Mouse (Mus musculus): ENCODE results near the gene Rnft2. TPM values are rescaled to one million over a fixed set of nuclear protein-coding genes. Genes with fewer than 3 reads are reported as not detected.

Gene Rnft2
- polyA plus RNA-seq, 2 experiments: 0.04 to 1.1 TPM

- TF ChIP-seq CTCF (IDR thresholded peaks at IDR 0.05; ENCODE audit: low read depth) (no peak), EP300 (IDR thresholded peaks at IDR 0.05; ENCODE audit: low read depth) (no peak)
- H3K27ac ChIP-seq: no peak overlapping the region
- H3K9me3 ChIP-seq (ENCODE audit: control insufficient read depth, low read length): no peaks in the 10 kb centered on the region
- DNase-seq (ENCODE audit: low read depth in 3 of 3, low spot score in 3 of 3) (no peak), ATAC-seq (ENCODE audit: insufficient read depth) (no peak)
- H3K4me2 ChIP-seq (ENCODE audit: low read depth): no peak overlapping the region
- no peaks in the 10 kb centered on the region for H3K36me3 ChIP-seq (replicated peaks; ENCODE audit: control insufficient read depth, insufficient read depth, low read depth)
- WGBS (ENCODE audit: insufficient replicate concordance): 59% methylated on average over 6 of the region's 6 CpGs
- H3K9ac ChIP-seq (replicated peaks): no peak overlapping the region
- H3K27me3 ChIP-seq (ENCODE audit: control insufficient read depth, insufficient read depth, low read length): no peaks in the 10 kb centered on the region; the same call in 1 of the 2 replicates
- no peaks in the 10 kb centered on the region for H3K4me1 ChIP-seq (replicated peaks; ENCODE audit: control insufficient read depth in 2 of 2, insufficient read depth in 2 of 2, low read length in 1 of 2)
- H3K4me3 ChIP-seq (ENCODE audit: insufficient read depth in 1 of 2, low read depth in 2 of 2, low read length in 2 of 2): no peak overlapping the region
Observed at GRCm38 (mm10) chr5:118217410-118217809, 27.5 kb downstream of the Rnft2 start.

GRCm38 (mm10) chr5:118214418-118215154, 30.3 kb downstream of the Rnft2 start:
- ATAC-seq (ENCODE audit: insufficient read depth) (no peak), DNase-seq (ENCODE audit: low read depth in 3 of 3, low spot score in 3 of 3) (no peak)
- Histone ChIP-seq H3K4me3 (ENCODE audit: insufficient read depth in 1 of 2, low read depth in 2 of 2, low read length in 2 of 2) (no peak overlapping the region), H3K4me2 (ENCODE audit: low read depth) (no peak overlapping the region), H3K9me3 (ENCODE audit: control insufficient read depth, low read length) (no peaks in the 10 kb centered on the region), H3K36me3 (replicated peaks; ENCODE audit: control insufficient read depth, insufficient read depth, low read depth) (no peaks in the 10 kb centered on the region), H3K4me1 (replicated peaks; ENCODE audit: control insufficient read depth in 2 of 2, insufficient read depth in 2 of 2, low read length in 1 of 2) (no peaks in the 10 kb centered on the region), H3K9ac (replicated peaks) (no peak overlapping the region), H3K27me3 (ENCODE audit: control insufficient read depth, insufficient read depth, low read length) (no peaks in the 10 kb centered on the region; the same call in 1 of the 2 replicates), H3K27ac (no peak overlapping the region)
- no peak for TF ChIP-seq CTCF (IDR thresholded peaks at IDR 0.05; ENCODE audit: low read depth)
- no peak for TF ChIP-seq EP300 (IDR thresholded peaks at IDR 0.05; ENCODE audit: low read depth)
- 11% methylated on average over 24 of the region's 24 CpGs for WGBS (ENCODE audit: insufficient replicate concordance)

- WGBS (ENCODE audit: insufficient replicate concordance): 31% methylated on average over 5 of the region's 5 CpGs
- H3K4me1 ChIP-seq (replicated peaks; ENCODE audit: control insufficient read depth in 2 of 2, insufficient read depth in 2 of 2, low read length in 1 of 2): no peaks in the 10 kb centered on the region
- H3K4me2 ChIP-seq (ENCODE audit: low read depth): no peak overlapping the region
- ATAC-seq (ENCODE audit: insufficient read depth) (no peak), DNase-seq (ENCODE audit: low read depth in 3 of 3, low spot score in 3 of 3) (no peak)
- no peak overlapping the region for H3K4me3 ChIP-seq (ENCODE audit: insufficient read depth in 1 of 2, low read depth in 2 of 2, low read length in 2 of 2)
- H3K36me3 ChIP-seq (replicated peaks; ENCODE audit: control insufficient read depth, insufficient read depth, low read depth): no peaks in the 10 kb centered on the region
- no peaks in the 10 kb centered on the region; the same call in 1 of the 2 replicates for H3K27me3 ChIP-seq (ENCODE audit: control insufficient read depth, insufficient read depth, low read length)
- H3K9ac ChIP-seq (replicated peaks): no peak overlapping the region
- no peaks in the 10 kb centered on the region for H3K9me3 ChIP-seq (ENCODE audit: control insufficient read depth, low read length)
- no peak overlapping the region for H3K27ac ChIP-seq
- no peak for TF ChIP-seq CTCF (IDR thresholded peaks at IDR 0.05; ENCODE audit: low read depth)
- TF ChIP-seq EP300 (IDR thresholded peaks at IDR 0.05; ENCODE audit: low read depth): no peak
Observed at GRCm38 (mm10) chr5:118214012-118214411, 30.9 kb downstream of the Rnft2 start.

GRCm38 (mm10) chr5:118205852-118206251, 39.1 kb downstream of the Rnft2 start:
- WGBS (ENCODE audit: insufficient replicate concordance): 58% methylated on average over 8 of the region's 8 CpGs
- no peak for ATAC-seq (ENCODE audit: insufficient read depth)
- no peak overlapping the region for H3K27ac ChIP-seq

GRCm38 (mm10) chr5:118204675-118205440, 40.1 kb downstream of the Rnft2 start:
- H3K4me2 ChIP-seq (ENCODE audit: low read depth): no peak overlapping the region
- no peaks in the 10 kb centered on the region for H3K4me1 ChIP-seq (replicated peaks; ENCODE audit: control insufficient read depth in 2 of 2, insufficient read depth in 2 of 2, low read length in 1 of 2)
- DNase-seq (ENCODE audit: low read depth in 3 of 3, low spot score in 3 of 3): no peak
- WGBS (ENCODE audit: insufficient replicate concordance): 39% methylated on average over 16 of the region's 16 CpGs
- ATAC-seq (ENCODE audit: insufficient read depth): no peak
- H3K9me3 ChIP-seq (ENCODE audit: control insufficient read depth, low read length): no peaks in the 10 kb centered on the region
- no peak for TF ChIP-seq CTCF (IDR thresholded peaks at IDR 0.05; ENCODE audit: low read depth)
- no peak for TF ChIP-seq EP300 (IDR thresholded peaks at IDR 0.05; ENCODE audit: low read depth)
- no peaks in the 10 kb centered on the region for H3K36me3 ChIP-seq (replicated peaks; ENCODE audit: control insufficient read depth, insufficient read depth, low read depth)
- no peaks in the 10 kb centered on the region for H3K27me3 ChIP-seq (ENCODE audit: control insufficient read depth, insufficient read depth, low read length)
- no peak overlapping the region for H3K27ac ChIP-seq
- H3K9ac ChIP-seq (replicated peaks): no peak overlapping the region
- no peak overlapping the region for H3K4me3 ChIP-seq (ENCODE audit: insufficient read depth in 1 of 2, low read depth in 2 of 2, low read length in 2 of 2)

More at GRCm38 (mm10) chr5:118205852-118206251, 39.1 kb downstream of the Rnft2 start:
- no peak for DNase-seq (ENCODE audit: low read depth in 3 of 3, low spot score in 3 of 3)
- Histone ChIP-seq H3K9me3 (ENCODE audit: control insufficient read depth, low read length) (no peaks in the 10 kb centered on the region), H3K4me2 (ENCODE audit: low read depth) (no peak overlapping the region), H3K27me3 (ENCODE audit: control insufficient read depth, insufficient read depth, low read length) (no peaks in the 10 kb centered on the region), H3K36me3 (replicated peaks; ENCODE audit: control insufficient read depth, insufficient read depth, low read depth) (no peaks in the 10 kb centered on the region), H3K9ac (replicated peaks) (no peak overlapping the region), H3K4me3 (ENCODE audit: insufficient read depth in 1 of 2, low read depth in 2 of 2, low read length in 2 of 2) (no peak overlapping the region), H3K4me1 (replicated peaks; ENCODE audit: control insufficient read depth in 2 of 2, insufficient read depth in 2 of 2, low read length in 1 of 2) (no peaks in the 10 kb centered on the region)
- no peak for TF ChIP-seq CTCF (IDR thresholded peaks at IDR 0.05; ENCODE audit: low read depth)
- no peak for TF ChIP-seq EP300 (IDR thresholded peaks at IDR 0.05; ENCODE audit: low read depth)

Data from liver, embryonic 14.5 days (tissue).